Mouse (Mus musculus) cerebellum, adult 11 months (tissue): ENCODE data around the gene Hist1h2bl.
"Not testable (repeated sequence)": the region's sequence is repeated elsewhere in the genome, so short reads cannot be mapped to it uniquely, and the experiment has no call there.

Source experiments
- DNase-seq: peaks from one replicate; pipeline ENCODE4 v3.0.0; 2022

The Hist1h2bl gene

GRCm38 (mm10) chr13:21715864-21716539 lies at the start of gene Hist1h2bl, which contains the start of gene Hist1h2ai:
TSS of gene Hist1h2bl (minus strand) at chr13:21716143.
TSS of gene Hist1h2ai (plus strand) at chr13:21716422.
- DNase-seq, result peak; percentile 79

DNA sequence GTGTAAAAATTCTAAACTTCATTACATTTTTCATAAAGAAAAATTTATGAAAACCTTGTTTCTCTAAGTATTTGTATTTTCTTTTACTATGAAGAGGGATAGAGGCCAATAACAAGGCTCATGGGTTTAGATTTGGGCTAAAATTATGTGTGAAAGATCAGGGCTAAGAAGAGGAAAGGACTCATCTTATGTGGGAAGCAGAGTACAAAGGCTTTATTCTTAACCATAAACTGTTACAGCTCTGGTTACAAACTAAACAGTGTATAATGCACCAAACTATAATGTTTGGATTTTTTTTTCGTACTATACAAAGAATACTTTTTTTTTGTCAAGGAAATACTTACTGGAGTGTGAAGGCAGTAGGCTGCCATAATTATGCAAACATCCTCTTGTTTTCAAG lies 39.8 kb upstream of the Hist1h2bl start:
- DNase-seq, result no peak

DNA sequence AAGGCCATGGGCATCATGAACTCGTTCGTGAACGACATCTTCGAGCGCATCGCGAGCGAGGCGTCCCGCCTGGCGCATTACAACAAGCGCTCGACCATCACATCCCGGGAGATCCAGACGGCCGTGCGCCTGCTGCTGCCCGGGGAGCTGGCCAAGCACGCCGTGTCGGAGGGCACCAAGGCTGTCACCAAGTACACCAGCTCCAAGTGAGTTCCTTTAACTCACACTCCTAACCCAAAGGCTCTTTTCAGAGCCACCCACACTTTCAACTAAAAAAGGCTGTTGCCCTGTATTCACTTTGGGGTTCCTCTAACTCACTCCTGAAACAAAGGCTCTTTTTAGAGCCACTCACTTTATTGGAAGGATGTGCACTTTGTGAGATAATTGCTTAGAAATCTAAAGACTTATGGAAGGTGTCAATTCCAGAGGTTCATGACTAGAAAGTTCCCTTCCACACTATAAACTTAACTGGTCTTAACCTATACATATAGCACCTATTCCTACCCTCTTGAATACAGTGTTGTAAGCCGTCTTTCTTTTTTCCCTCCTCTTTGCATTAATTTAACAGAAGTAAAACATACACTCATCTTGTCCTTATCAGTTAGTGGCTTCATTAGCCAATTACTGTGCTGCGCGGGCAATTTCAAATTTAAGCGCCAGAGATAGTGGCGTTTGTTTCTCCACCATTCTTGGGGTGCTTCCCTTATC lies 38.5 kb upstream of the Hist1h2bl start:
- DNase-seq, result not testable (repeated sequence)

GRCm38 (mm10) chr13:21753524-21754285 lies 37.8 kb upstream of the Hist1h2bl start, which contains the start of the genes Hist1h2ak and Hist1h2bn:
TSS of gene Hist1h2ak (minus strand) at chr13:21753827.
TSS of gene Hist1h2bn (plus strand) at chr13:21754123.
- peak; percentile 58 for DNase-seq

- DNase-seq, result no peak
Observed at GRCm38 (mm10) chr13:21753051-21753523, 37.1 kb upstream of the Hist1h2bl start.

DNA sequence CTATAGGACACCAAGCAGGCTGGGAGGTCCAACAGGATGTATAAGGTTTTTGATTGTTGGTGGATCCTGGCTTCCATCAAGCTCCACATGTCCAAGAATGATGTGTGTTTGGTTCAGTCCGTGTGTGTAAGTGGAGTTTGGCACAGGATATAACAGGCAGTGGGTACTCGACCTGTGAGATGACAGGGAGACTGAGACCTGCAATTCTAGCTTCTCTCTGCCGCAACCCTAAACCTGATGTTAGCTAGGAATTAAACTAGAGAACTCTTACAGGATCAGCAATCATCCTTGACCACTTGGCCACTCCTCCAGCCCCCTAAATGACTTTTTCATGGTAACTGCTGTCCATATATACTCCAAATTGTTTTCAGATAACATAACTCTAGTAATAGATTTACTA lies 36.4 kb upstream of the Hist1h2bl start:
- DNase-seq, result no peak

DNA sequence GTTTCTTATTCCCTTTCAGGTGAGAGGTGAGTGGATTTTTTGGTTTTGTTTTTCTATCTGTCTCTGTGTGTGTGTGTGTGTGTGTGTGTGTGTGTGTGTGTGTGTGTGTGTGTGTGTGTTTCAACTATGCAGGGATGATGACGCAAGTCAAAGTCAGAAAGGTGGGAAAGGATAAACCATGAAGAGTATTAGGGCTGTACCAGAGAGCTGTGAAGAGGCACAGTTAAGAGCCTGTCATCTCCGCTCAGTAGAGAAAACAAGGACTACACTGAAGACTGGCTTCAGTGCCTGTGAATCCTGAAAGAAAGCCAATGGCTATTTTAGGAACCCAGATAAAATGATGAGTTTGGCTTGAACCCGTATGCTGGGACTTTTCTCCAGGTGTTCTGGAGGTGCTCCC lies 35.9 kb upstream of the Hist1h2bl start:
- no peak for DNase-seq

GRCm38 (mm10) chr13:21751417-21751816 lies 35.5 kb upstream of the Hist1h2bl start:
- no peak for DNase-seq

DNA sequence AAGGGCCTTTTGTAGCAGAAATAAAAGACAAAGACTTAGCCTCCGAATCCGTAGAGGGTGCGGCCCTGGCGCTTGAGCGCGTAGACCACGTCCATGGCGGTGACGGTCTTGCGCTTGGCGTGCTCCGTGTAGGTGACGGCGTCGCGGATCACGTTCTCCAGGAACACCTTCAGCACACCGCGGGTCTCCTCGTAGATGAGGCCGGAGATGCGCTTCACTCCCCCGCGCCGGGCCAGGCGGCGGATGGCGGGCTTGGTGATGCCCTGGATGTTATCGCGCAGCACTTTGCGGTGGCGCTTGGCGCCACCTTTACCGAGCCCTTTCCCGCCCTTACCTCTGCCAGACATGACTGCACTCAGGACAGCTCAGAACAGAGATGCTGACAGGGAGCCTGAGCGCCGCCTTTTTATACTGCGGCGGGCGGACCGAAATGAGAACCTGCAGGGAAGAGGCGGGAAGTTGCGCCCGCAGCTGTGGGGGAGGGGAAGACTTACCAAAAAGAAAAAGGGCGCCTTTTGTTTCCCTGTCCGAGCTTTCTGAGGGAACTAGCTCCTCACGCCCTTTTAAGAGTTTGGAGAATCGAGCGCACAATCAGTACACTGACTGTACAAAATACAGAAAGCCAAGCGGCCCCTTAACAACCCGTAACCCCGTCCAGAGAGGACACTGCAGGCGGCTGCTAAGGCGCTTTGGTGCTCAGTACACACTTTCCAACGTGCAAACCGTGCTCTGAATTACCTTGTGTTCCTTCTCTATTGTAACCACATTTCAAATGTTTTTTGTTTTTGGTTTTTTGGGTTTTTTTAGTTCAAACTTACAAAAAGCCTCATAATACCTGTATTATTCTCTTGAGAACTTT lies 34.4 kb upstream of the Hist1h2bl start, which contains the start of gene Hist1h4k:
Hist1h4k (minus strand) TSS at position 347 of the 859 bp plus-strand sequence.
- DNase-seq, result peak; percentile 95

GRCm38 (mm10) chr13:21749387-21750158 lies 33.6 kb upstream of the Hist1h2bl start:
- no peak for DNase-seq

GRCm38 (mm10) chr13:21745006-21745405 lies 29.1 kb upstream of the Hist1h2bl start:
- no peak for DNase-seq

- DNase-seq, result peak; percentile 80
Observed at GRCm38 (mm10) chr13:21734906-21735767, 19.2 kb upstream of the Hist1h2bl start, which contains the start of gene Hist1h4j. TSS of gene Hist1h4j (plus strand) at chr13:21735064.

DNA sequence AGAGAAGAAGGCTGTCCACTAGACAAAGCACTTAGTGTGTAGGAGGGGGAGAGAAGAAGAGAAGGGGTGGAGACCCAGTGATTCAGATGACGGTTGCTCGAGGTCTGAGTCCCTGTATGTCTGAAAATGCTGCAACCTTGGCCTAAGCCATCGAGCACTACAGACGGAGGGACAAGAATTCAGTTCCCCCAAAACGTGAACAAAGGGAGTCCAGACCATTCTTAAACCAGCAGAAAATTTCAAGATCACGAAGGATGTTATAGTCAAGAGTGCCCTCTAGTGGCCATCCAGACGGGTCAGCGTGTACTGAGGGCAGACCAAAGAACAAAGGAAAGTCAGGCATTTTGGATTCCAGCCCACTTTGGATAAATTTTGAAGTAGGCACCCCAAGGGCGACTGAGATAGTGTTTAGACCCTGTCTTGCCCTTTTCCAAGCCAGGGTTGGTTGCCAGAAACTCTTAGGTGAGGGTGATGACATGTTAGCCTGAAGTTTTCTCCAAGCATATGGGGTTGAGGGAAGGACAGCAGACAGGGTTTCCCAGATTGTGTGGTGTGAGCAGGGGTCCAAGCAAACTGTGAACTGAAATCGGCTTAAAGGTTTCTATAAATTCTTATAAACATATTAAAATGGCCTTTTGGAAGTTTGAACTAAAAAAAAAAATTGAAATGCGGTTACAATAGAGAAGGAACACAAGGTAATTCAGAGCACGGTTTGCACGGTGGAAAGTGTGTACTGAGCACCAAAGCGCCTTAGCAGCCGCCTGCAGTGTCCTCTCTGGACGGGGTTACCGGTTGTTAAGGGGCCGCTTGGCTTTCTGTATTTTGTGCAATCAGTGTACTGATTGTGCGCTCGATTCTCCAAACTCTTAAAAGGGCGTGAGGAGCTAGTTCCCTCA lies 18.3 kb upstream of the Hist1h2bl start:
- peak; percentile 69 for DNase-seq

DNA sequence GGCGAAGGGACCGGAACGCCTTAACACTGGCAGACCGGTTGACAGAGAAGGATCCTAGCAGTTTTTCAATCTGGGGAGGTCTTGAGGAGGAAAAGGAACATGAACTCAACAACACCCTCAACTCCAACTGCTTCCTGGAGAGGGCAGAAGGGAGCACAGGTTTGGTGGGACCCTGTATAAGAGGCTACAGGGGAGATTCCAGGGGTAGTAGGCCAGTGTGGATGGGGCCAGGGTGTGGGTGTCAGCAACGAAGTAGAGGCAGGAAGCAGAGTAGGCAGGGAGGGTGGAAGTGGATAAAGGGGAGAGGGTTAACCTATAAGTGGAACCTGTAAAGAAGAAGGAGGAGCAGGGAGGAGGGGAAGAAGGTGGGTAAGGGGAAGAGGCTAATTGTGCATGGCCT lies 17.5 kb upstream of the Hist1h2bl start:
- no peak for DNase-seq

GRCm38 (mm10) chr13:21729544-21729943 lies 13.6 kb upstream of the Hist1h2bl start:
- no peak for DNase-seq

- no peak for DNase-seq
Observed at GRCm38 (mm10) chr13:21727948-21728572, 12.1 kb upstream of the Hist1h2bl start.

DNA sequence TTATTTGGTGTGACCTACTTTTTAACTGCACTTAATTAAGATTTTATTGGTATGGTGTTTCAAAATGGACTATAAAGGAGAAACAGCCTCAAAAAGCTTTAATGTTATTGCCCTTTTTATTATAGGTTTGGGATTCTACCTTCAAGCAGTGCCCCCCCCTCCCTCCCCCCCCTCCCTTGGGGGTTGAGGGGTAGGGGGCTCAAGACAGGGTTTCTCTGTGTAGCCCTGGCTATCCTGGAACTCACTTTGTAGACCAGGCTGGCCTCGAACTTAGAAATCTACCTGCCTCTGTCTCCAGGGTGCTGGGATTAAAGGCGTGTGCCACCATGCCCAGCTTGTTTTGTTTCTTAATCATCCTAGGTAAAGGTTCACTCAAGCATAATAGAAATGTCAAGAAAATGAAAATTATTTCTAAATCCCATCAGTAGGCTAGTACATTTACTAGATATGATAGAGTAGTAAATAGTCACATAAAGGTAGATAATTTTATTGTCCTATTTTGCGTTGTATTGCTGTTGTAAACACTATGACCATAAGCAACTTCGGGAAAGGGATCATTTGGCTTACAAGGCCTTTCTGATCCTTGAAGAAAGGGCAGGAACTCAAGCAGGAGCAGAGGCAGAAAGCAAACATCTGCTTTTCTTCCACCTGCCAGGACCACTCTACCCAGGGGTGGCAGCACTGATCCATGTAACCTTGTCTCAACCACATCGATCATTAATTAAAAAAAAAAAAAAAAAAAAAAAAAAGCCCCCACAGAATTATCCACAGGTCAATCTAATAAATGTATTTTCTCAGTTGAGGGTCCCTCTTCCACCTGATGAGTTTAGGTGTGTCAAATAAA lies 7.3 kb upstream of the Hist1h2bl start:
- DNase-seq, result no peak
